Mouse (Mus musculus) embryonic fibroblast, embryonic 13.5 days (primary cell): ENCODE data around the gene Tns1.

ENCODE experiments used
- CTCF ChIP-seq: IDR thresholded peaks from 2 replicates; pipeline ENCODE4 v1.5.1; 2011; ENCODE audit warnings: mild to moderate bottlenecking, control low read depth, low read length, moderate library complexity, borderline replicate concordance; ENCODE audit not compliant: insufficient read depth
- POLR2A ChIP-seq: IDR thresholded peaks from 2 replicates; pipeline ENCODE4 v1.6.1; 2011; ENCODE audit warnings: low read depth, mild to moderate bottlenecking, control low read depth, low read length, moderate library complexity

GRCm38 (mm10) chr1:74032966-74033365, 91.3 kb downstream of the Tns1 start:
- no peak for TF ChIP-seq POLR2A
- no peak for TF ChIP-seq CTCF
